Mouse (Mus musculus) CH12.LX (cell line): Measurements from ENCODE around the gene Mthfd2. TPM values are rescaled to one million over a fixed set of nuclear protein-coding genes. Genes with fewer than 3 reads are reported as not detected.

Source experiments
- DNase-seq: peaks from one replicate; pipeline ENCODE4 v3.0.0-alpha.2; 2013; ENCODE audit errors: extremely low read depth
- H3K27ac ChIP-seq: 2 replicates; pipeline ENCODE4 v1.5.1; 2012; ENCODE audit warnings: low read depth, mild to moderate bottlenecking, control low read depth, moderate library complexity; ENCODE audit not compliant: insufficient read depth
- H3K27me3 ChIP-seq: replicated peaks from 2 replicates; pipeline ENCODE3; 2012; ENCODE audit warnings: inconsistent platforms
- H3K36me3 ChIP-seq, 2 experiments: replicated peaks in 1 of 2; 2 replicates each; pipeline versions ENCODE3 to v1.6.1; 2012; ENCODE audit warnings: inconsistent platforms in 1 of 2, low read length in 1 of 2, mild to moderate bottlenecking in 1 of 2, mixed read lengths in 1 of 2, moderate library complexity in 1 of 2; ENCODE audit not compliant: control insufficient read depth in 1 of 2, insufficient read depth in 1 of 2
- H3K4me1 ChIP-seq, 2 experiments: 2 replicates each; pipeline ENCODE4 v1.6.1; 2012; ENCODE audit warnings: inconsistent platforms in 1 of 2, moderate library complexity in 1 of 2; ENCODE audit not compliant: insufficient read depth in 2 of 2, control insufficient read depth in 1 of 2
- H3K4me2 ChIP-seq: 2 replicates; pipeline ENCODE4 v1.6.1; 2012; ENCODE audit warnings: low read depth, mild to moderate bottlenecking, control low read depth; ENCODE audit not compliant: poor library complexity, insufficient read depth, severe bottlenecking
- H3K4me3 ChIP-seq, 3 experiments: fragments of 150-350 bp in 1 of 3; sonication (generic) in 1 of 3; replicated peaks in 1 of 3; 2 replicates each; pipeline versions ENCODE3 to v1.5.1; 2011 to 2012; ENCODE audit warnings: low read depth in 2 of 3, low read length in 2 of 3, mild to moderate bottlenecking in 2 of 3, moderate library complexity in 2 of 3, control low read depth in 1 of 3, improper control_type of control experiment in 1 of 3, inconsistent platforms in 1 of 3, mixed read lengths in 1 of 3; ENCODE audit not compliant: poor library complexity in 1 of 3
- H3K79me2 ChIP-seq: replicated peaks from 2 replicates; pipeline ENCODE4 v1.6.1; 2012; ENCODE audit warnings: mild to moderate bottlenecking, moderate library complexity; ENCODE audit not compliant: control insufficient read depth, poor library complexity, insufficient read depth, severe bottlenecking; ENCODE audit errors: extremely low read depth
- H3K9ac ChIP-seq: 2 replicates; pipeline ENCODE4 v1.6.1; 2012; ENCODE audit warnings: low read depth, mild to moderate bottlenecking, control low read depth, moderate library complexity; ENCODE audit not compliant: insufficient read depth
- H3K9me3 ChIP-seq: replicated peaks from 2 replicates; pipeline ENCODE3; 2012; ENCODE audit warnings: low read length, inconsistent platforms, mixed read lengths
- BHLHE40 ChIP-seq: IDR thresholded peaks from 2 replicates; pipeline ENCODE4 v1.6.1; 2011; ENCODE audit warnings: mild to moderate bottlenecking, low read depth, low read length, improper control_type of control experiment
- CHD1 ChIP-seq: IDR thresholded peaks from 2 replicates; pipeline ENCODE4 v1.6.1; 2012; ENCODE audit warnings: low read depth, low read length, improper control_type of control experiment, inconsistent platforms
- CHD2 ChIP-seq: IDR thresholded peaks from 2 replicates; pipeline ENCODE4 v1.6.1; 2011; ENCODE audit warnings: low read length, improper control_type of control experiment
- CTCF ChIP-seq, 2 experiments: IDR thresholded peaks in 1 of 2; conservative IDR thresholded peaks in 1 of 2; 2 replicates each; pipeline ENCODE4 v1.5.1; 2011 to 2012; ENCODE audit warnings: low read depth in 2 of 2, low read length in 2 of 2, improper control_type of control experiment in 1 of 2, inconsistent platforms in 1 of 2, mild to moderate bottlenecking in 1 of 2, moderate library complexity in 1 of 2
- E2F4 ChIP-seq: IDR thresholded peaks from 2 replicates; pipeline ENCODE4 v1.6.1; 2011; ENCODE audit warnings: low read depth, low read length, improper control_type of control experiment; ENCODE audit not compliant: insufficient replicate concordance
- ELF1 ChIP-seq: IDR thresholded peaks from 2 replicates; pipeline ENCODE4 v1.6.1; 2014; ENCODE audit warnings: low read depth, mild to moderate bottlenecking, inconsistent platforms, low read length, improper control_type of control experiment
- EP300 ChIP-seq: IDR thresholded peaks from 2 replicates; pipeline ENCODE4 v1.6.1; 2011; ENCODE audit warnings: low read length, improper control_type of control experiment
- ETS1 ChIP-seq: conservative IDR thresholded peaks from 2 replicates; pipeline ENCODE4 v1.6.1; 2012; ENCODE audit warnings: low read depth, mild to moderate bottlenecking, inconsistent platforms, low read length, improper control_type of control experiment, moderate library complexity
- GABPA ChIP-seq: IDR thresholded peaks from 2 replicates; pipeline ENCODE4 v1.6.1; 2012; ENCODE audit warnings: low read depth, low read length, improper control_type of control experiment, inconsistent platforms; ENCODE audit not compliant: insufficient replicate concordance
- HCFC1 ChIP-seq: IDR thresholded peaks from 2 replicates; pipeline ENCODE4 v1.6.1; 2012; ENCODE audit warnings: low read depth, mild to moderate bottlenecking, inconsistent platforms, low read length, improper control_type of control experiment
- IRF4 ChIP-seq: IDR thresholded peaks from 2 replicates; pipeline ENCODE4 v1.6.1; 2014; ENCODE audit warnings: low read depth, mild to moderate bottlenecking, inconsistent platforms, low read length, improper control_type of control experiment
- JUN ChIP-seq: IDR thresholded peaks from 2 replicates; pipeline ENCODE4 v1.6.1; 2011; ENCODE audit warnings: low read depth, mild to moderate bottlenecking, low read length, improper control_type of control experiment, moderate library complexity; ENCODE audit not compliant: insufficient read depth
- JUND ChIP-seq: conservative IDR thresholded peaks from 2 replicates; pipeline ENCODE4 v1.6.1; 2011; ENCODE audit warnings: low read depth, low read length, improper control_type of control experiment
- KAT2A ChIP-seq: IDR thresholded peaks from 2 replicates; pipeline ENCODE4 v1.6.1; 2012; ENCODE audit warnings: low read length, improper control_type of control experiment, inconsistent platforms; ENCODE audit not compliant: insufficient replicate concordance
- MAFK ChIP-seq: IDR thresholded peaks from 2 replicates; pipeline ENCODE4 v1.6.1; 2011; ENCODE audit warnings: low read length, improper control_type of control experiment; ENCODE audit not compliant: insufficient replicate concordance
- MAX ChIP-seq: IDR thresholded peaks from 2 replicates; pipeline ENCODE4 v1.6.1; 2011; ENCODE audit warnings: low read length, improper control_type of control experiment
- MAZ ChIP-seq: IDR thresholded peaks from 2 replicates; pipeline ENCODE4 v1.6.1; 2012; ENCODE audit warnings: low read depth, mild to moderate bottlenecking, inconsistent platforms, low read length, improper control_type of control experiment, moderate library complexity
- MEF2A ChIP-seq: IDR thresholded peaks from 2 replicates; pipeline ENCODE4 v1.6.1; 2014; ENCODE audit warnings: low read depth, mild to moderate bottlenecking, inconsistent platforms, low read length, improper control_type of control experiment, borderline replicate concordance
- MXI1 ChIP-seq: IDR thresholded peaks from 2 replicates; pipeline ENCODE4 v1.6.1; 2011; ENCODE audit warnings: mild to moderate bottlenecking, low read depth, low read length, improper control_type of control experiment
- MYC ChIP-seq: IDR thresholded peaks from 2 replicates; pipeline ENCODE4 v1.6.1; 2011; ENCODE audit warnings: low read depth, mild to moderate bottlenecking, improper control_type of control experiment, low read length
- NELFE ChIP-seq: IDR thresholded peaks from 2 replicates; pipeline ENCODE4 v1.6.1; 2011; ENCODE audit warnings: low read depth, low read length, improper control_type of control experiment
- NRF1 ChIP-seq: IDR thresholded peaks from 2 replicates; pipeline ENCODE4 v1.6.1; 2014; ENCODE audit warnings: low read depth, mild to moderate bottlenecking, inconsistent platforms, low read length, improper control_type of control experiment, moderate library complexity
- PAX5 ChIP-seq: IDR thresholded peaks from 2 replicates; pipeline ENCODE4 v1.6.1; 2012; ENCODE audit warnings: low read length, inconsistent platforms, mixed read lengths
- POLR2A ChIP-seq: IDR thresholded peaks from 2 replicates; pipeline ENCODE4 v1.6.1; 2011; ENCODE audit warnings: low read depth, mild to moderate bottlenecking, improper control_type of control experiment, low read length
- POLR2AphosphoS2 ChIP-seq: IDR thresholded peaks from 2 replicates; pipeline ENCODE4 v1.6.1; 2011; ENCODE audit warnings: low read depth, low read length, improper control_type of control experiment
- RAD21 ChIP-seq: IDR thresholded peaks from 2 replicates; pipeline ENCODE4 v1.6.1; 2011; ENCODE audit warnings: low read depth, mild to moderate bottlenecking, low read length, improper control_type of control experiment, moderate library complexity
- RCOR1 ChIP-seq: conservative IDR thresholded peaks from 2 replicates; pipeline ENCODE4 v1.6.1; 2012; ENCODE audit warnings: low read depth, mild to moderate bottlenecking, inconsistent platforms, low read length, improper control_type of control experiment
- SIN3A ChIP-seq: IDR thresholded peaks from 2 replicates; pipeline ENCODE4 v1.6.1; 2012; ENCODE audit warnings: low read length, improper control_type of control experiment, inconsistent platforms
- SMC3 ChIP-seq: IDR thresholded peaks from 2 replicates; pipeline ENCODE4 v1.6.1; 2011; ENCODE audit warnings: low read depth, low read length, improper control_type of control experiment
- TBP ChIP-seq: conservative IDR thresholded peaks from 2 replicates; pipeline ENCODE4 v1.6.1; 2011; ENCODE audit warnings: low read depth, low read length, improper control_type of control experiment
- TCF12 ChIP-seq: IDR thresholded peaks from 2 replicates; pipeline ENCODE4 v1.6.1; 2014; ENCODE audit warnings: low read depth, mild to moderate bottlenecking, inconsistent platforms, low read length, improper control_type of control experiment
- UBTF ChIP-seq: IDR thresholded peaks from 2 replicates; pipeline ENCODE4 v1.6.1; 2012; ENCODE audit warnings: low read depth, mild to moderate bottlenecking, inconsistent platforms, low read length, improper control_type of control experiment, moderate library complexity
- USF1 ChIP-seq: IDR thresholded peaks from 2 replicates; pipeline ENCODE4 v1.6.1; 2014; ENCODE audit warnings: low read depth, mild to moderate bottlenecking, inconsistent platforms, low read length, improper control_type of control experiment
- USF2 ChIP-seq: conservative IDR thresholded peaks from 2 replicates; pipeline ENCODE4 v1.6.1; 2011; ENCODE audit warnings: low read depth, low read length, improper control_type of control experiment
- ZC3H11A ChIP-seq: IDR thresholded peaks from 2 replicates; pipeline ENCODE4 v1.6.1; 2012; ENCODE audit warnings: low read depth, mild to moderate bottlenecking, inconsistent platforms, low read length, improper control_type of control experiment
- ZKSCAN1 ChIP-seq: IDR thresholded peaks from 2 replicates; pipeline ENCODE4 v1.6.1; 2012; ENCODE audit warnings: low read depth, inconsistent platforms, low read length, improper control_type of control experiment, borderline replicate concordance
- ZMIZ1 ChIP-seq: IDR thresholded peaks from 2 replicates; pipeline ENCODE4 v1.6.1; 2012; ENCODE audit warnings: low read depth, mild to moderate bottlenecking, inconsistent platforms, low read length, improper control_type of control experiment
- ZNF384 ChIP-seq: IDR thresholded peaks from 2 replicates; pipeline ENCODE4 v1.6.1; 2012; ENCODE audit warnings: low read depth, low read length, improper control_type of control experiment, inconsistent platforms
- dilution Hi-C: fragments of 300-500 bp; cut with MboI; formaldehyde crosslinking; loops from 2 replicates; pipeline ENCODE4 v1.14.3; 2020; ENCODE audit warnings: low sequenced_read_pairs; ENCODE audit not compliant: extremely low pct_unique_long_range_greater_than_20kb, extremely low pct_ligation_motif_present
- in situ Hi-C: fragments of 300-500 bp; cut with MboI; formaldehyde crosslinking; loops from 3 replicates; pipeline ENCODE4 v1.14.3; 2019; ENCODE audit warnings: low sequenced_read_pairs, low pct_ligation_motif_present, low pct_unique_long_range_greater_than_20kb, mixed read lengths
- polyA plus RNA-seq: library from polyadenylated mRNA; unstranded; fragments of >175 nt; gene quantifications from 2 replicates; pipeline ENCODE4 v1.2.1, GENCODE M21; 2012; ENCODE audit warnings: low read depth; ENCODE audit not compliant: insufficient read length
- total RNA-seq, 2 experiments: library from RNA; depleted of rRNA; stranded (reverse); fragments of 300-350 nt in 1 of 2; fragments of >200 nt in 1 of 2; gene quantifications; 2 replicates each; pipeline ENCODE4 v1.2.3; 2012 to 2014

Gene Mthfd2
- total RNA-seq (2012; rRNA removed) (227 and 351 TPM in 2 replicates), total RNA-seq (2014; rRNA removed) (281 and 286 TPM in 2 replicates), polyA plus RNA-seq (317 and 327 TPM in 2 replicates)

- dilution Hi-C loops, result no loop called here
- H3K4me3 ChIP-seq, result peak within 1 kb of the TSS; percentile 85 to 94 (median 93)
- TF ChIP-seq USF1 (no peak), NRF1 (peak; percentile 61), USF2 (no peak), MAX (peak; percentile 55), CHD1 (no peak), HCFC1 (peak; percentile 85), NELFE (peak; percentile 98), BHLHE40 (peak; percentile 79), TCF12 (peak; percentile 84), UBTF (peak; percentile 58; the same call in 1 of the 2 replicates), CTCF (conservative IDR thresholded peaks at IDR 0.05 in 1 of 2, IDR thresholded peaks at IDR 0.05 in 1 of 2; ENCODE audit: low read depth in 2 of 2, low read length in 2 of 2) (no peak), MYC (0 out of 2 replicates have a peak, but pooled peaks have one; percentile 29), ETS1 (no peak), PAX5 (no peak), E2F4 (no peak), TBP (peak; percentile 72; the same call in 1 of the 2 replicates), ZKSCAN1 (no peak), POLR2A (peak; percentile 98), CHD2 (peak; percentile 100), EP300 (no peak), SIN3A (peak; percentile 68), MXI1 (peak; percentile 92), JUND (no peak), MEF2A (no peak; the same call in 1 of the 2 replicates), ZMIZ1 (peak; percentile 94), ZC3H11A (no peak), RCOR1 (no peak), IRF4 (peak; percentile 57), GABPA (no peak), RAD21 (no peak), JUN (no peak), MAZ (0 out of 2 replicates have a peak, but pooled peaks have one; percentile 61), SMC3 (no peak), ELF1 (peak; percentile 95), ZNF384 (peak; percentile 50; the same call in 1 of the 2 replicates), KAT2A (peak; percentile 65; the same call in 1 of the 2 replicates), MAFK (no peak), POLR2AphosphoS2 (peak; percentile 89)
These were observed at the start of gene Mthfd2, which contains the start of gene Mob1a for GRCm38 (mm10) chr6:83325525-83326393. Mthfd2 (minus strand) TSS chr6:83325908. Mob1a (plus strand) TSS chr6:83326016.

More at GRCm38 (mm10) chr6:83325525-83326393, at the start of gene Mthfd2, which contains the start of gene Mob1a:
- Histone ChIP-seq H3K9me3 (no peaks in the 10 kb centered on the region), H3K9ac (peak within 1 kb of the TSS; percentile 96), H3K4me2 (peak within 1 kb of the TSS; percentile 99), H3K4me1 (peaks cover 15 to 48% of the 10 kb centered on the region in 2 experiments), H3K27me3 (no peaks in the 10 kb centered on the region), H3K27ac (peak within 1 kb of the TSS; percentile 87), H3K79me2 (peaks cover 59% of the 10 kb centered on the region), H3K36me3 (peaks cover 21 to 29% of the 10 kb centered on the region in 2 experiments)
- DNase-seq, result peak; percentile 97
- in situ Hi-C loops, result no loop called here
